Mouse (Mus musculus): ENCODE measurements around the gene Gm49395. TPM values are rescaled to one million over a fixed set of nuclear protein-coding genes. Genes with fewer than 3 reads are reported as not detected.

Gene Gm49395
- total RNA-seq, 4 experiments from 2014 or later, result 2.0 to 3.2 (median 2.3) TPM

GRCm38 (mm10) chr13:114992260-114993014, 109.3 kb downstream of the Gm49395 start:
- no peak for DNase-seq (ENCODE audit: low spot score in 2 of 2)

GRCm38 (mm10) chr13:114987668-114988067, 114.1 kb downstream of the Gm49395 start:
- no peak for DNase-seq (ENCODE audit: low spot score in 2 of 2)

GRCm38 (mm10) chr13:114987161-114987560, 114.6 kb downstream of the Gm49395 start:
- DNase-seq (ENCODE audit: low spot score in 2 of 2), result no peak

Other genes with a start within 250 kb of the Gm49395 start
- under 1 TPM; 0.17 to 0.97 (median 0.26) TPM for gene Itga2, start 169.8 kb downstream of the Gm49395 start, total RNA-seq (2022)
- 10 to 100 TPM in 1 of 4 experiments, 1 to 10 TPM in 3; 7.9 to 10.0 (median 9.2) TPM for gene Pelo, start 11.7 kb downstream of the Gm49395 start, total RNA-seq (2022)
- 1 to 10 TPM; 5.5 to 6.9 (median 6.5) TPM for gene Itga1, start within 50 bp of the Gm49395 start, total RNA-seq (2022)

All from gastrocnemius, adult 8-10 months (tissue).